Mouse (Mus musculus): ENCODE measurements at regions not wholly inside any gene's neighbourhood (a gene's known extent, or its start where the extent isn't known, plus 50 kb on each side); places are given as distances from the start of the nearest gene placed in this dataset.

GRCm38 (mm10) chr6:100390258-100390910 is 103.1 kb upstream of the Rybp start:
- no peak for DNase-seq (ENCODE audit: low read depth, low spot score)

GRCm38 (mm10) chr6:100387042-100387441 is 99.8 kb upstream of the Rybp start:
- peak; percentile 48 for DNase-seq (ENCODE audit: low read depth, low spot score)

- no peak for DNase-seq (ENCODE audit: low read depth, low spot score)
Observed at GRCm38 (mm10) chr6:100385640-100386039, 98.4 kb upstream of the Rybp start.

GRCm38 (mm10) chr6:100381046-100381445 is 93.8 kb upstream of the Rybp start:
- DNase-seq (ENCODE audit: low read depth, low spot score): peak; percentile 50

- DNase-seq (ENCODE audit: low read depth, low spot score): peak; percentile 38
Observed at GRCm38 (mm10) chr6:100380536-100380935, 93.3 kb upstream of the Rybp start.

GRCm38 (mm10) chr6:100379792-100380191 is 92.5 kb upstream of the Rybp start:
- DNase-seq (ENCODE audit: low read depth, low spot score): no peak

GRCm38 (mm10) chr6:100378533-100378874 is 91.2 kb upstream of the Rybp start:
- no peak for DNase-seq (ENCODE audit: low read depth, low spot score)

- no peak for DNase-seq (ENCODE audit: low read depth, low spot score)
Observed at GRCm38 (mm10) chr6:100377828-100378532, 90.7 kb upstream of the Rybp start.

- no peak for DNase-seq (ENCODE audit: low read depth, low spot score)
Observed at GRCm38 (mm10) chr6:100376656-100377055, 89.4 kb upstream of the Rybp start.

GRCm38 (mm10) chr6:100370828-100371227 is 83.5 kb upstream of the Rybp start:
- DNase-seq (ENCODE audit: low read depth, low spot score): no peak

GRCm38 (mm10) chr6:100370358-100370757 is 83.1 kb upstream of the Rybp start:
- DNase-seq (ENCODE audit: low read depth, low spot score): no peak

GRCm38 (mm10) chr6:100366231-100366630 is 78.9 kb upstream of the Rybp start:
- no peak for DNase-seq (ENCODE audit: low read depth, low spot score)

GRCm38 (mm10) chr6:100365791-100366190 is 78.5 kb upstream of the Rybp start:
- DNase-seq (ENCODE audit: low read depth, low spot score): no peak

- DNase-seq (ENCODE audit: low read depth, low spot score): peak; percentile 76
Observed at GRCm38 (mm10) chr6:100363683-100364082, 76.4 kb upstream of the Rybp start.

GRCm38 (mm10) chr6:100356617-100357399 is 69.5 kb upstream of the Rybp start:
- no peak for DNase-seq (ENCODE audit: low read depth, low spot score)

- no peak for DNase-seq (ENCODE audit: low read depth, low spot score)
Observed at GRCm38 (mm10) chr6:100355858-100356257, 68.6 kb upstream of the Rybp start.

GRCm38 (mm10) chr6:100347481-100347880 is 60.2 kb upstream of the Rybp start:
- DNase-seq (ENCODE audit: low read depth, low spot score): no peak

GRCm38 (mm10) chr6:100345073-100345472 is 57.8 kb upstream of the Rybp start:
- DNase-seq (ENCODE audit: low read depth, low spot score): no peak

GRCm38 (mm10) chr6:100341305-100342290 is 54.3 kb upstream of the Rybp start:
- DNase-seq (ENCODE audit: low read depth, low spot score): no peak

GRCm38 (mm10) chr6:100338291-100338690 is 51.0 kb upstream of the Rybp start:
- peak; percentile 67 for DNase-seq (ENCODE audit: low read depth, low spot score)

Measured in 3T3-L1 (cell line).